Mouse (Mus musculus) limb, embryonic 11.5 days (tissue): ENCODE measurements around the gene Gm4763. TPM values are rescaled to one million over a fixed set of nuclear protein-coding genes. Genes with fewer than 3 reads are reported as not detected.
"Not testable (repeated sequence)": the region's sequence is repeated elsewhere in the genome, so short reads cannot be mapped to it uniquely, and the experiment has no call there.

Experiments
- ATAC-seq: fragments of 200-750 bp; cut with Nextera tagmentation; 2 replicates; pipeline ENCODE4 v1.8.0; 2017; ENCODE audit warnings: low read depth; ENCODE audit not compliant: insufficient number of reproducible peaks, low FRiP score, low TSS enrichment
- DNase-seq: peaks from one replicate; pipeline ENCODE4 v3.0.0-alpha.2; 2015; ENCODE audit warnings: low spot score
- H3K27ac ChIP-seq: fragments of 300-500 bp; sonication (generic); replicated peaks from 2 replicates; pipeline ENCODE4 v1.5.1; 2014; ENCODE audit warnings: low read depth, mild to moderate bottlenecking, low read length
- H3K27me3 ChIP-seq: fragments of 300-500 bp; sonication (generic); 2 replicates; pipeline ENCODE4 v1.6.1; 2014; ENCODE audit warnings: mild to moderate bottlenecking, low read length, mixed read lengths; ENCODE audit not compliant: control insufficient read depth, insufficient read depth
- H3K36me3 ChIP-seq: fragments of 300-500 bp; sonication (generic); 2 replicates; pipeline ENCODE4 v1.6.1; 2014; ENCODE audit warnings: mild to moderate bottlenecking, low read length, moderate library complexity, mixed read lengths; ENCODE audit not compliant: control insufficient read depth, insufficient read depth
- H3K4me1 ChIP-seq: fragments of 300-500 bp; sonication (generic); 2 replicates; pipeline ENCODE4 v1.6.1; 2014; ENCODE audit warnings: low read length, mixed read lengths; ENCODE audit not compliant: control insufficient read depth, insufficient read depth
- H3K4me2 ChIP-seq: fragments of 300-500 bp; sonication (generic); 2 replicates; pipeline ENCODE4 v1.6.1; 2014; ENCODE audit warnings: low read depth, mild to moderate bottlenecking, moderate library complexity; ENCODE audit not compliant: severe bottlenecking
- H3K4me3 ChIP-seq: fragments of 300-500 bp; sonication (generic); 2 replicates; pipeline ENCODE4 v1.5.1; 2014; ENCODE audit warnings: low read depth, low read length
- H3K9ac ChIP-seq: fragments of 300-500 bp; sonication (generic); 2 replicates; pipeline ENCODE4 v1.6.1; 2014; ENCODE audit warnings: mild to moderate bottlenecking, low read length
- H3K9me3 ChIP-seq: fragments of 300-500 bp; sonication (generic); 2 replicates; pipeline ENCODE4 v1.6.1; 2016; ENCODE audit warnings: low read length; ENCODE audit not compliant: control insufficient read depth
- WGBS: fragments of 180-500 bp; shearing (Covaris S2); extraction: QIAGEN DNeasy Blood & Tissue Kit; methylation state at CpG from one replicate; pipeline ENCODE4 v1.1.7; 2014; 5-methylcytosine and 5-hydroxymethylcytosine counted together
- polyA plus RNA-seq: library from polyadenylated mRNA; unstranded; fragments of >200 nt; fragmentation: Nextera tagmentation; extraction: Ambion mirVana; gene quantifications from 2 replicates; pipeline ENCODE4 v1.2.1, GENCODE M21; 2014

The Gm4763 gene
- polyA plus RNA-seq, 1 experiment from 2014 or later: not detected

DNA sequence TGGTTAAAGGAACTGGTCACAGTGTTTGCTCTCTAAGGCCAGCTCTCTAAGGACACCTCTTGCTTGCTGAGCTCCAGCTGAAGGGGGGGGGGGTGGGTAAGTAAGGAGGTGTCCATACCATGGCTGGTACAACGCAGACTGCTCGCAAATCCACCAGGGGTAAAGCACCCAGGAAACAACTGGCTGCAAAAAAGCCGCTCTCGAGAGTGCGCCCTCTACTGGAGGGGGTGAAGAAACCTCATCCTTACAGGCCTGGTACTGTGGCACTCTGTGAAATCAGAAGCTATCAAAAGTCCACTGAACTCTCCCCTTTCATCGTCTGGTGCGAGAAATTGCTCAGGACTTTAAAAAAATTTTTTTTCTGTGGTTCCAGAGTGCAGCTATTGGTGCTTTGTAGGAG is 42.6 kb downstream of the Gm4763 start:
- not testable (repeated sequence) for H3K27me3 ChIP-seq, H3K9ac ChIP-seq, H3K27ac ChIP-seq, H3K36me3 ChIP-seq, H3K9me3 ChIP-seq, H3K4me2 ChIP-seq, H3K4me3 ChIP-seq, DNase-seq, H3K4me1 ChIP-seq, ATAC-seq
- WGBS: 81% methylated on average over 7 of the region's 7 CpGs

DNA sequence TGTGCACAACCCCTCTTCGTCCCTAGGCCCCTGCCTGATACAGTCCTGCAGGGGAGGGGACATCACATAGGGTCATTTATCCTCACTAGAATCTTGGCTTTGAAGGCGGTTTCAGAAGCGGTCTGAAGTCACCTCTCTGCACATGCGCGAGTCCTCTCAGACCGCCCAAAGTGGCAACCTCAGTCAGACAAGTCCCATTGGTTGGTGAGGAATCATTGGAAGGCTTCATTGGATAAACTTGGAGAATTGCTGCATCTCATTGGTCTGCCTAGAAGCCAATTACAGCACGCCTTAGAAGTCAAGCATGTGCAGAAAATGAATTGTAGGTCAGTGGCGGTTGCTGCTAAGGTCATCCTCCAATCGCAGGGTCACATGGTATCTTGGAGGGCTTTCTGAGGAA is 50.1 kb downstream of the Gm4763 start, which contains the start of gene Tex101:
Tex101 (minus strand) TSS at position 101 of the 400 bp plus-strand sequence.
- Histone ChIP-seq H3K4me1 (no peaks in the 10 kb centered on the region), H3K9ac (no peak within 1 kb of the TSS), H3K4me2 (no peak within 1 kb of the TSS), H3K36me3 (no peaks in the 10 kb centered on the region), H3K9me3 (no peaks in the 10 kb centered on the region), H3K4me3 (no peak within 1 kb of the TSS), H3K27ac (no peak within 1 kb of the TSS), H3K27me3 (no peaks in the 10 kb centered on the region)
- ATAC-seq (no peak), DNase-seq (no peak)
- WGBS: 92% methylated on average over 9 of the region's 9 CpGs

DNA sequence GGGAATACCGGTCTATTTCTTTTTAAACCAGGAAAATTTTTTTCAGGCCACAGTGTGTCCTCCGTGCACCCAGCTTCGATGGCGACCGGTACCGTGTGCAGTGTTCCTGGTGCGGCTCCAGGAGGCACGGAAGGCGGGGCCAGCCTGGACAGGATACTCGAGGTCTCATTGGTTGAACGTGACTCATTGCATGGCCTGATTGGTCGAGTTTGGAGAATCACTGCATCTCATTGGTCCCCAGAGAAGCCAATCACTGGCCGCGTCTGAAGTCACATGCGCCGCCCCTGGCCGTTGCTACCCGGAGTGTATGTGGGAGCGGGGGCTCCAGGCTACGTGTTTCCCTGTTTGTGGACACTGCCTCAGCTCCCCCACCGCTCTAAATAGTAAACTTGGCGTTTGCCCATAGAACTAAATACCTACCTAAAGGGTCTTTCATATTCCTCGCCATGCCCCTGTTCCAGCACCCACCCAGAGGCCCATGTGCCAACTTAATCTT is 54.7 kb downstream of the Gm4763 start:
- Histone ChIP-seq H3K4me2 (no peak overlapping the region), H3K9me3 (no peaks in the 10 kb centered on the region), H3K4me3 (no peak overlapping the region), H3K4me1 (no peaks in the 10 kb centered on the region), H3K27ac (no peak overlapping the region), H3K27me3 (no peaks in the 10 kb centered on the region), H3K36me3 (no peaks in the 10 kb centered on the region), H3K9ac (no peak overlapping the region)
- ATAC-seq (no peak), DNase-seq (no peak)
- 88% methylated on average over 23 of the region's 23 CpGs for WGBS

Other genes with a start within 250 kb of the Gm4763 start
- 1.9 and 2.2 TPM in 2 replicates for gene Cadm4, start 244.9 kb downstream of the Gm4763 start, polyA plus RNA-seq
- gene Zfp428, start 219.9 kb downstream of the Gm4763 start, polyA plus RNA-seq: 65.6 and 75.7 TPM in 2 replicates
- gene AC161166.1, start 214.5 kb downstream of the Gm4763 start, polyA plus RNA-seq: 0.48 and 0.52 TPM in 2 replicates
- gene Irgq, start 196.2 kb downstream of the Gm4763 start, polyA plus RNA-seq: 7.5 and 8.1 TPM in 2 replicates
- gene Pinlyp, start 180.8 kb downstream of the Gm4763 start, polyA plus RNA-seq: 0.19 TPM in 1 of 2 replicates, not detected in the other
- gene Xrcc1, start 180.6 kb downstream of the Gm4763 start, polyA plus RNA-seq: 141 and 148 TPM in 2 replicates
- 30.8 and 32.2 TPM in 2 replicates for gene Ethe1, start 139.4 kb downstream of the Gm4763 start, polyA plus RNA-seq
- gene Zfp575, start 139.3 kb downstream of the Gm4763 start, polyA plus RNA-seq: 2.1 and 2.3 TPM in 2 replicates
- 0.16 and 0.21 TPM in 2 replicates for gene Phldb3, start 116.1 kb downstream of the Gm4763 start, polyA plus RNA-seq
- gene Lypd3, start 90.4 kb downstream of the Gm4763 start, polyA plus RNA-seq: 1.7 and 2.8 TPM in 2 replicates
- not detected in 2 replicates for gene Tex101, start 50.2 kb downstream of the Gm4763 start, polyA plus RNA-seq
- not detected in 2 replicates for gene BC049730, start 17.7 kb downstream of the Gm4763 start, polyA plus RNA-seq
- not detected in 2 replicates for gene Cd177, start 33.4 kb upstream of the Gm4763 start, polyA plus RNA-seq
- 0.24 TPM in 1 of 2 replicates, not detected in the other for gene Ceacam10, start 50.3 kb upstream of the Gm4763 start, polyA plus RNA-seq
- 20.0 and 22.1 TPM in 2 replicates for gene Gm9844, start 135.3 kb upstream of the Gm4763 start, polyA plus RNA-seq
- not detected in 2 replicates for gene Lypd4, start 143.0 kb upstream of the Gm4763 start, polyA plus RNA-seq
- gene Dmrtc2, start 143.1 kb upstream of the Gm4763 start, polyA plus RNA-seq: 0.11 TPM in 1 of 2 replicates, not detected in the other
- gene Rps19, start 157.5 kb upstream of the Gm4763 start, polyA plus RNA-seq: 2,245 and 2,332 TPM in 2 replicates
- gene Cd79a, start 170.5 kb upstream of the Gm4763 start, polyA plus RNA-seq: 0.30 and 0.56 TPM in 2 replicates
- 69.9 and 84.4 TPM in 2 replicates for gene Arhgef1, start 176.0 kb upstream of the Gm4763 start, polyA plus RNA-seq
- not detected in 2 replicates for gene Gm4881, start 217.6 kb upstream of the Gm4763 start, polyA plus RNA-seq
- 78.1 and 81.4 TPM in 2 replicates for gene Rabac1, start 245.8 kb upstream of the Gm4763 start, polyA plus RNA-seq